Mouse (Mus musculus) myocyte (in vitro differentiated cells): ENCODE data around the gene Rlf. TPM values are rescaled to one million over a fixed set of nuclear protein-coding genes. Genes with fewer than 3 reads are reported as not detected.

Source experiments
- H3K27me3 ChIP-seq: one replicate; pipeline ENCODE4 v1.6.1; 2011; ENCODE audit not compliant: control insufficient read depth, insufficient read depth, insufficient read length
- H3K36me3 ChIP-seq: one replicate; pipeline ENCODE4 v1.6.1; 2011; ENCODE audit not compliant: control insufficient read depth, insufficient read depth
- H3K4me2 ChIP-seq: one replicate; pipeline ENCODE4 v1.6.1; 2011; ENCODE audit warnings: low read depth, control low read depth
- H3K4me3 ChIP-seq: one replicate; pipeline ENCODE4 v1.5.1; 2011; ENCODE audit warnings: mild to moderate bottlenecking, control low read depth, moderate library complexity
- H3K79me2 ChIP-seq: one replicate; pipeline ENCODE4 v1.6.1; 2011; ENCODE audit not compliant: control insufficient read depth, insufficient read depth
- H3ac ChIP-seq: one replicate; pipeline ENCODE4 v1.6.1; 2011; ENCODE audit not compliant: control insufficient read depth, insufficient read length
- CEBPB ChIP-seq: IDR thresholded peaks from 2 replicates; pipeline ENCODE4 v1.6.1; 2011; ENCODE audit warnings: mild to moderate bottlenecking, moderate library complexity; ENCODE audit not compliant: poor library complexity, insufficient read depth, severe bottlenecking
- E2F4 ChIP-seq: IDR thresholded peaks from one replicate; pipeline ENCODE4 v1.6.1; 2011; ENCODE audit warnings: mild to moderate bottlenecking, control low read depth, moderate library complexity; ENCODE audit not compliant: insufficient read depth
- MAX ChIP-seq: IDR thresholded peaks from one replicate; pipeline ENCODE4 v1.6.1; 2011; ENCODE audit warnings: low read depth, mild to moderate bottlenecking, control low read depth
- MYOD1 ChIP-seq, 3 experiments: IDR thresholded peaks; one replicate each; pipeline ENCODE4 v1.6.1; 2011; ENCODE audit warnings: control low read depth in 2 of 3, low read depth in 2 of 3, mild to moderate bottlenecking in 2 of 3, moderate library complexity in 1 of 3; ENCODE audit not compliant: insufficient read length in 2 of 3, control insufficient read depth in 1 of 3
- MYOG ChIP-seq, 3 experiments: IDR thresholded peaks; one replicate each; pipeline ENCODE4 v1.6.1; 2011; ENCODE audit warnings: control low read depth in 2 of 3, low read depth in 2 of 3, mild to moderate bottlenecking in 2 of 3; ENCODE audit not compliant: insufficient read length in 2 of 3, control insufficient read depth in 1 of 3, insufficient read depth in 1 of 3
- POLR2A ChIP-seq: IDR thresholded peaks from one replicate; pipeline ENCODE4 v1.6.1; 2011; ENCODE audit warnings: low read depth, mild to moderate bottlenecking, control low read depth, moderate library complexity; ENCODE audit not compliant: insufficient read length
- POLR2AphosphoS2 ChIP-seq: IDR thresholded peaks from one replicate; pipeline ENCODE4 v1.6.1; 2011; ENCODE audit warnings: low read depth, control low read depth; ENCODE audit not compliant: insufficient read length
- REST ChIP-seq: IDR thresholded peaks from one replicate; pipeline ENCODE4 v1.6.1; 2011; ENCODE audit warnings: mild to moderate bottlenecking, control low read depth, moderate library complexity; ENCODE audit not compliant: insufficient read depth, insufficient read length
- SRF ChIP-seq: IDR thresholded peaks from one replicate; pipeline ENCODE4 v1.6.1; 2011; ENCODE audit warnings: low read depth; ENCODE audit not compliant: control insufficient read depth, insufficient read length
- TCF12 ChIP-seq: IDR thresholded peaks from one replicate; pipeline ENCODE4 v1.6.1; 2011; ENCODE audit warnings: mild to moderate bottlenecking, control low read depth; ENCODE audit not compliant: poor library complexity, insufficient read depth, severe bottlenecking
- TCF3 ChIP-seq: IDR thresholded peaks from one replicate; pipeline ENCODE4 v1.6.1; 2011; ENCODE audit warnings: low read depth, control low read depth; ENCODE audit not compliant: insufficient read length
- USF1 ChIP-seq: IDR thresholded peaks from one replicate; pipeline ENCODE4 v1.6.1; 2011; ENCODE audit warnings: low read depth, mild to moderate bottlenecking, control low read depth, moderate library complexity
- polyA plus RNA-seq: library from polyadenylated mRNA; unstranded; fragments of >200 nt; fragmentation: generic; extraction: Trizol; gene quantifications from one replicate; pipeline ENCODE4 v1.2.1, GENCODE M21; 2012; ENCODE audit warnings: missing spikeins

The Rlf gene
- polyA plus RNA-seq, 1 experiment: 5.2 TPM

- no peak for TF ChIP-seq E2F4
- no peak overlapping the region for H3ac ChIP-seq
Measured at GRCm38 (mm10) chr4:121216216-121216615, 1.3 kb upstream of the Rlf start.

GRCm38 (mm10) chr4:121215489-121215888 is 605 bp upstream of the Rlf start:
- TF ChIP-seq MYOD1 (IDR thresholded peaks at IDR 0.05; ENCODE audit: control insufficient read depth in 1 of 3, insufficient read length in 2 of 3, low read depth in 2 of 3) (no peak), MAX (no peak), SRF (no peak), E2F4 (no peak), USF1 (no peak), CEBPB (no peak), POLR2A (no peak), MYOG (IDR thresholded peaks at IDR 0.05; ENCODE audit: control insufficient read depth in 1 of 3, insufficient read depth in 1 of 3, insufficient read length in 2 of 3, low read depth in 2 of 3) (no peak), TCF12 (no peak), TCF3 (no peak), REST (no peak), POLR2AphosphoS2 (no peak)
- peak overlapping the region; percentile 89 for H3K4me2 ChIP-seq
- H3K4me3 ChIP-seq: peak overlapping the region; percentile 94
- peaks cover 5% of the 10 kb centered on the region for H3K27me3 ChIP-seq
- peaks cover 44% of the 10 kb centered on the region for H3K79me2 ChIP-seq
- no peak overlapping the region for H3ac ChIP-seq
- H3K36me3 ChIP-seq: no peaks in the 10 kb centered on the region

More at GRCm38 (mm10) chr4:121216216-121216615, 1.3 kb upstream of the Rlf start:
- H3K4me3 ChIP-seq: no peak overlapping the region
- no peaks in the 10 kb centered on the region for H3K36me3 ChIP-seq
- peaks cover 5% of the 10 kb centered on the region for H3K27me3 ChIP-seq
- peaks cover 37% of the 10 kb centered on the region for H3K79me2 ChIP-seq
- H3K4me2 ChIP-seq: no peak overlapping the region

- Histone ChIP-seq H3K4me3 (peak overlapping the region; percentile 94), H3ac (peak overlapping the region; percentile 78), H3K4me2 (peak overlapping the region; percentile 75), H3K27me3 (peaks cover 5% of the 10 kb centered on the region), H3K79me2 (peaks cover 57% of the 10 kb centered on the region), H3K36me3 (no peaks in the 10 kb centered on the region)
- TF ChIP-seq USF1: no peak
- no peak for TF ChIP-seq SRF
- TF ChIP-seq MYOG (IDR thresholded peaks at IDR 0.05; ENCODE audit: control insufficient read depth in 1 of 3, insufficient read depth in 1 of 3, insufficient read length in 2 of 3, low read depth in 2 of 3): no peak
- no peak for TF ChIP-seq TCF12
- TF ChIP-seq E2F4: no peak
- no peak for TF ChIP-seq REST
- TF ChIP-seq CEBPB: no peak
- TF ChIP-seq MYOD1 (IDR thresholded peaks at IDR 0.05; ENCODE audit: control insufficient read depth in 1 of 3, insufficient read length in 2 of 3, low read depth in 2 of 3): no peak
- TF ChIP-seq POLR2A: no peak
- TF ChIP-seq MAX: no peak
- no peak for TF ChIP-seq TCF3
- no peak for TF ChIP-seq POLR2AphosphoS2
Measured at GRCm38 (mm10) chr4:121213936-121214792, 720 bp downstream of the Rlf start.

- H3K27me3 ChIP-seq: no peaks in the 10 kb centered on the region
- H3K36me3 ChIP-seq: no peaks in the 10 kb centered on the region
- no peak overlapping the region for H3K4me2 ChIP-seq
- H3K4me3 ChIP-seq: no peak overlapping the region
- H3K79me2 ChIP-seq: peaks cover 100% of the 10 kb centered on the region
- no peak for TF ChIP-seq MYOD1 (IDR thresholded peaks at IDR 0.05; ENCODE audit: control insufficient read depth in 1 of 3, insufficient read length in 2 of 3, low read depth in 2 of 3)
- no peak for TF ChIP-seq TCF12
- TF ChIP-seq MAX: no peak
- no peak for TF ChIP-seq E2F4
- no peak for TF ChIP-seq REST
- no peak for TF ChIP-seq CEBPB
- TF ChIP-seq MYOG (IDR thresholded peaks at IDR 0.05; ENCODE audit: control insufficient read depth in 1 of 3, insufficient read depth in 1 of 3, insufficient read length in 2 of 3, low read depth in 2 of 3): no peak
- no peak for TF ChIP-seq USF1
- H3ac ChIP-seq: no peak overlapping the region
Measured at GRCm38 (mm10) chr4:121208911-121209310, 6.0 kb downstream of the Rlf start.

GRCm38 (mm10) chr4:121197856-121198255 is 17.0 kb downstream of the Rlf start:
- Histone ChIP-seq H3K36me3 (peaks cover 3% of the 10 kb centered on the region), H3K79me2 (peaks cover 99% of the 10 kb centered on the region), H3K4me3 (no peak overlapping the region), H3ac (no peak overlapping the region), H3K27me3 (no peaks in the 10 kb centered on the region), H3K4me2 (no peak overlapping the region)
- TF ChIP-seq SRF (no peak), POLR2AphosphoS2 (no peak), POLR2A (no peak), MYOG (IDR thresholded peaks at IDR 0.05; ENCODE audit: control insufficient read depth in 1 of 3, insufficient read depth in 1 of 3, insufficient read length in 2 of 3, low read depth in 2 of 3) (no peak), REST (no peak), E2F4 (no peak), MYOD1 (IDR thresholded peaks at IDR 0.05; ENCODE audit: control insufficient read depth in 1 of 3, insufficient read length in 2 of 3, low read depth in 2 of 3) (no peak), CEBPB (no peak), USF1 (no peak), MAX (no peak), TCF12 (no peak), TCF3 (no peak)
